Mouse (Mus musculus): Measurements from ENCODE around the gene Gprin2.

- TF ChIP-seq CTCF (IDR thresholded peaks at IDR 0.05; ENCODE audit: borderline replicate concordance, extremely low read depth, insufficient read depth, insufficient read length) (peak; percentile 46; the same call in 1 of the 2 replicates), POLR2A (IDR thresholded peaks at IDR 0.05; ENCODE audit: borderline replicate concordance, extremely low read depth, insufficient read depth, insufficient read length, poor library complexity, severe bottlenecking) (no peak)
These were observed 7.2 kb upstream of the Gprin2 start for GRCm38 (mm10) chr14:34208651-34209050.

All from brain, embryonic 14.5 days (tissue).